Mouse (Mus musculus) lung, embryonic 15.5 days (tissue): ENCODE results near the gene Tbc1d14. TPM values are rescaled to one million over a fixed set of nuclear protein-coding genes. Genes with fewer than 3 reads are reported as not detected.

Experiments used
- ATAC-seq: fragments of 200-750 bp; cut with Nextera tagmentation; 2 replicates; pipeline ENCODE4 v1.8.0; 2017; ENCODE audit warnings: moderate number of reproducible peaks, borderline replicate concordance; ENCODE audit not compliant: low FRiP score, low TSS enrichment; ENCODE audit errors: extremely low read depth
- H3K27ac ChIP-seq: fragments of 300-500 bp; sonication (generic); 2 replicates; pipeline ENCODE4 v1.5.1; 2015; ENCODE audit warnings: moderate library complexity, mild to moderate bottlenecking, inconsistent platforms
- H3K27me3 ChIP-seq: fragments of 300-500 bp; sonication (generic); 2 replicates; pipeline ENCODE4 v1.6.1; 2015; ENCODE audit warnings: inconsistent platforms
- H3K36me3 ChIP-seq: fragments of 300-500 bp; sonication (generic); 2 replicates; pipeline ENCODE4 v1.6.1; 2015; ENCODE audit warnings: inconsistent platforms
- H3K4me1 ChIP-seq: fragments of 300-500 bp; sonication (generic); 2 replicates; pipeline ENCODE4 v1.6.1; 2015; ENCODE audit warnings: inconsistent platforms
- H3K4me2 ChIP-seq: fragments of 300-500 bp; sonication (generic); 2 replicates; pipeline ENCODE4 v1.6.1; 2015; ENCODE audit warnings: inconsistent platforms, mild to moderate bottlenecking, moderate library complexity
- H3K4me3 ChIP-seq: fragments of 300-500 bp; sonication (generic); 2 replicates; pipeline ENCODE4 v1.5.1; 2015; ENCODE audit warnings: mild to moderate bottlenecking, inconsistent platforms
- H3K9ac ChIP-seq: fragments of 300-500 bp; sonication (generic); 2 replicates; pipeline ENCODE4 v1.6.1; 2015; ENCODE audit warnings: inconsistent platforms
- H3K9me3 ChIP-seq: fragments of 300-500 bp; sonication (generic); 2 replicates; pipeline ENCODE4 v1.6.1; 2016; ENCODE audit warnings: inconsistent platforms
- WGBS: fragments of 180-500 bp; shearing (Covaris S2); methylation state at CpG from one replicate; pipeline ENCODE4 v1.1.7; 2015; 5-methylcytosine and 5-hydroxymethylcytosine counted together
- polyA plus RNA-seq: library from polyadenylated mRNA; unstranded; fragments of >200 nt; fragmentation: Nextera tagmentation; extraction: Ambion mirVana; gene quantifications from 2 replicates; pipeline ENCODE4 v1.2.1, GENCODE M21; 2015

Tbc1d14 gene
- polyA plus RNA-seq, 1 experiment from 2014 or later = 24.7 TPM

GRCm38 (mm10) chr5:36471206-36471605 lies 121.9 kb downstream of the Tbc1d14 start:
- no peak overlapping the region for H3K4me2 ChIP-seq
- H3K9me3 ChIP-seq = no peaks in the 10 kb centered on the region
- no peak overlapping the region for H3K4me3 ChIP-seq
- peaks cover 56% of the 10 kb centered on the region for H3K36me3 ChIP-seq
- no peaks in the 10 kb centered on the region for H3K27me3 ChIP-seq
- no peak for ATAC-seq
- no peak overlapping the region for H3K27ac ChIP-seq
- no peak overlapping the region for H3K9ac ChIP-seq
- H3K4me1 ChIP-seq = peaks cover 7% of the 10 kb centered on the region
- WGBS = 89% methylated on average over 8 of the region's 8 CpGs

GRCm38 (mm10) chr5:36465889-36466288 lies 127.2 kb downstream of the Tbc1d14 start:
- peak overlapping the region; percentile 67 for H3K4me3 ChIP-seq
- no peaks in the 10 kb centered on the region for H3K27me3 ChIP-seq
- 16% methylated on average over 8 of the region's 8 CpGs for WGBS
- peak overlapping the region; percentile 89 for H3K4me2 ChIP-seq
- H3K27ac ChIP-seq = 0 out of 2 replicates have a peak overlapping the region, but pooled peaks have one; percentile 42
- H3K4me1 ChIP-seq = peaks cover 18% of the 10 kb centered on the region
- ATAC-seq = no peak
- peaks cover 17% of the 10 kb centered on the region for H3K36me3 ChIP-seq
- H3K9ac ChIP-seq = peak overlapping the region; percentile 69
- no peaks in the 10 kb centered on the region for H3K9me3 ChIP-seq

- Histone ChIP-seq H3K4me3 (peak within 1 kb of the TSS; percentile 67), H3K4me1 (peaks cover 18% of the 10 kb centered on the region), H3K9ac (peak within 1 kb of the TSS; percentile 69), H3K27ac (peak within 1 kb of the TSS; percentile 42), H3K9me3 (no peaks in the 10 kb centered on the region), H3K36me3 (peaks cover 8% of the 10 kb centered on the region), H3K27me3 (no peaks in the 10 kb centered on the region), H3K4me2 (peak within 1 kb of the TSS; percentile 89)
- WGBS = under 1% methylated on average over 68 of the region's 68 CpGs
- peak; percentile 96 for ATAC-seq
Observed at GRCm38 (mm10) chr5:36464709-36465661, 128.1 kb downstream of the Tbc1d14 start, which contains the start of gene Grpel1. Grpel1 (plus strand) TSS chr5:36464998.

GRCm38 (mm10) chr5:36463391-36463790 lies 129.7 kb downstream of the Tbc1d14 start:
- ATAC-seq = no peak
- Histone ChIP-seq H3K9ac (no peak overlapping the region), H3K36me3 (no peaks in the 10 kb centered on the region), H3K4me1 (peaks cover 18% of the 10 kb centered on the region), H3K4me2 (no peak overlapping the region; the same call in 1 of the 2 replicates), H3K27ac (no peak overlapping the region), H3K27me3 (no peaks in the 10 kb centered on the region), H3K9me3 (no peaks in the 10 kb centered on the region), H3K4me3 (no peak overlapping the region)
- WGBS = 55% methylated on average over 5 of the region's 5 CpGs

- H3K36me3 ChIP-seq = no peaks in the 10 kb centered on the region
- H3K27me3 ChIP-seq = no peaks in the 10 kb centered on the region
- ATAC-seq = no peak
- WGBS = 13% methylated on average over 7 of the region's 7 CpGs
- H3K4me1 ChIP-seq = peaks cover 18% of the 10 kb centered on the region
- H3K9me3 ChIP-seq = no peaks in the 10 kb centered on the region
- H3K4me3 ChIP-seq = no peak overlapping the region
- no peak overlapping the region for H3K9ac ChIP-seq
- H3K4me2 ChIP-seq = no peak overlapping the region
- H3K27ac ChIP-seq = no peak overlapping the region
Observed at GRCm38 (mm10) chr5:36462810-36463209, 130.3 kb downstream of the Tbc1d14 start.

- H3K9ac ChIP-seq = no peak overlapping the region
- no peak for ATAC-seq
Observed at GRCm38 (mm10) chr5:36461231-36461630, 131.8 kb downstream of the Tbc1d14 start.

GRCm38 (mm10) chr5:36460712-36461111 lies 132.4 kb downstream of the Tbc1d14 start:
- Histone ChIP-seq H3K4me1 (peaks cover 5% of the 10 kb centered on the region), H3K9me3 (no peaks in the 10 kb centered on the region), H3K9ac (no peak overlapping the region), H3K4me2 (no peak overlapping the region), H3K27me3 (no peaks in the 10 kb centered on the region), H3K27ac (no peak overlapping the region), H3K4me3 (no peak overlapping the region), H3K36me3 (no peaks in the 10 kb centered on the region)
- no peak for ATAC-seq
- 84% methylated on average over 2 of the region's 2 CpGs for WGBS

More at GRCm38 (mm10) chr5:36461231-36461630, 131.8 kb downstream of the Tbc1d14 start:
- Histone ChIP-seq H3K27me3 (no peaks in the 10 kb centered on the region), H3K36me3 (no peaks in the 10 kb centered on the region), H3K9me3 (no peaks in the 10 kb centered on the region), H3K4me2 (no peak overlapping the region), H3K4me3 (no peak overlapping the region), H3K4me1 (peaks cover 11% of the 10 kb centered on the region), H3K27ac (no peak overlapping the region)
- WGBS = 54% methylated on average over 2 of the region's 2 CpGs

- Histone ChIP-seq H3K4me1 (peaks cover under 1% of the 10 kb centered on the region), H3K9ac (no peak overlapping the region), H3K4me3 (no peak overlapping the region), H3K4me2 (no peak overlapping the region), H3K27ac (no peak overlapping the region), H3K9me3 (no peaks in the 10 kb centered on the region), H3K36me3 (no peaks in the 10 kb centered on the region), H3K27me3 (no peaks in the 10 kb centered on the region)
- WGBS = 14% methylated on average over 4 of the region's 4 CpGs
- no peak for ATAC-seq
Observed at GRCm38 (mm10) chr5:36458926-36459325, 134.2 kb downstream of the Tbc1d14 start.

- H3K27ac ChIP-seq = no peak overlapping the region
- H3K4me1 ChIP-seq = no peaks in the 10 kb centered on the region
- no peak for ATAC-seq
- no peaks in the 10 kb centered on the region for H3K27me3 ChIP-seq
- no peaks in the 10 kb centered on the region for H3K9me3 ChIP-seq
- H3K9ac ChIP-seq = no peak overlapping the region
- WGBS = 73% methylated on average over 4 of the region's 4 CpGs
- no peak overlapping the region for H3K4me3 ChIP-seq
- H3K4me2 ChIP-seq = no peak overlapping the region
- H3K36me3 ChIP-seq = no peaks in the 10 kb centered on the region
Observed at GRCm38 (mm10) chr5:36457706-36458105, 135.4 kb downstream of the Tbc1d14 start.

GRCm38 (mm10) chr5:36452821-36453220 lies 140.3 kb downstream of the Tbc1d14 start:
- H3K36me3 ChIP-seq = no peaks in the 10 kb centered on the region
- no peaks in the 10 kb centered on the region; the same call in 1 of the 2 replicates for H3K27me3 ChIP-seq
- H3K27ac ChIP-seq = no peak overlapping the region
- no peak overlapping the region for H3K4me2 ChIP-seq
- H3K9me3 ChIP-seq = no peaks in the 10 kb centered on the region
- ATAC-seq = no peak
- WGBS = 75% methylated on average over 6 of the region's 6 CpGs
- no peaks in the 10 kb centered on the region; the same call in 1 of the 2 replicates for H3K4me1 ChIP-seq
- H3K4me3 ChIP-seq = no peak overlapping the region
- no peak overlapping the region for H3K9ac ChIP-seq

GRCm38 (mm10) chr5:36451872-36452389 lies 141.1 kb downstream of the Tbc1d14 start:
- no peaks in the 10 kb centered on the region for H3K9me3 ChIP-seq
- ATAC-seq = no peak
- no peak overlapping the region for H3K9ac ChIP-seq
- H3K4me2 ChIP-seq = no peak overlapping the region
- H3K27ac ChIP-seq = no peak overlapping the region
- WGBS = 79% methylated on average over 10 of the region's 10 CpGs
- H3K36me3 ChIP-seq = no peaks in the 10 kb centered on the region
- H3K27me3 ChIP-seq = no peaks in the 10 kb centered on the region; the same call in 1 of the 2 replicates
- no peaks in the 10 kb centered on the region; the same call in 1 of the 2 replicates for H3K4me1 ChIP-seq
- no peak overlapping the region for H3K4me3 ChIP-seq

- no peak overlapping the region for H3K4me3 ChIP-seq
- no peak overlapping the region for H3K27ac ChIP-seq
- 0 out of 2 replicates have a peak, but pooled peaks have one; percentile 19 for ATAC-seq
- WGBS = 26% methylated on average over 6 of the region's 10 CpGs
- no peaks in the 10 kb centered on the region for H3K9me3 ChIP-seq
- no peaks in the 10 kb centered on the region for H3K36me3 ChIP-seq
- no peaks in the 10 kb centered on the region; the same call in 1 of the 2 replicates for H3K27me3 ChIP-seq
- no peaks in the 10 kb centered on the region; the same call in 1 of the 2 replicates for H3K4me1 ChIP-seq
- no peak overlapping the region for H3K4me2 ChIP-seq
- no peak overlapping the region for H3K9ac ChIP-seq
Observed at GRCm38 (mm10) chr5:36451119-36451518, 142.0 kb downstream of the Tbc1d14 start.
